Mouse (Mus musculus) megakaryocyte-erythroid progenitor cell, adult 5-6 weeks (primary cell): Measurements from ENCODE around the gene Dnah14. TPM values are rescaled to one million over a fixed set of nuclear protein-coding genes. Genes with fewer than 3 reads are reported as not detected.

Source experiments
- ATAC-seq: replicated peaks from 2 replicates; pipeline ENCODE4 v1.8.0; 2016; ENCODE audit warnings: mild to moderate bottlenecking, inconsistent platforms; ENCODE audit not compliant: severe bottlenecking, poor library complexity, low FRiP score, low TSS enrichment
- total RNA-seq, 2 experiments: library from RNA; stranded (forward) in 1 of 2; stranded (reverse) in 1 of 2; fragments of 200-1000, 215-1000 nt in 1 of 2; fragments of >200 nt in 1 of 2; fragmentation: Nextera tagmentation in 1 of 2; gene quantifications; 2 replicates each; pipeline ENCODE4 v1.2.3; 2014 to 2017

Dnah14 gene
- total RNA-seq (2014; fragmentation: Nextera tagmentation) = not detected in 2 replicates
- 0.84 and 4.8 TPM in 2 replicates for total RNA-seq (2017)

DNA sequence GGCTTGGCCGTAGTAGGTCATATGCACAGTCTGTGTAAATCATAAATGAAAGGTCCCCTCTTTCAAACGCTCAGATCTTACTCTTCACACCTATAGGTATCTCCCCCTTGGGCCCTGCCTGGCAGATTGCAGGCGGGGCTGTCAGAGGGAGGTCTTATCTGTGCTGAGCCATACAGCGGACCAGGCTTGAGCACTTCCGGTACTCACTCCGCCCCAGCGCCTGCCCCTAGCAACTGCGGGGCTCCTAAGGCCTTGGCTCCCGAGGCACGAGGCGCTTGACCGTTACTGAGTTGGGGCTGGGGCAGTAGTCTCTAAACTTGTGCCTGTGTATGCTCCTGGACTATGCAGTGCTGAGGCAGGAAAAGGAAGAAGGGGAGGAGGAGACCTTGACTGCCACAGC, at the start of gene Dnah14:
TSS of gene Dnah14 (plus strand) at position 238 of the 400 bp plus-strand sequence.
- no peak for ATAC-seq

DNA sequence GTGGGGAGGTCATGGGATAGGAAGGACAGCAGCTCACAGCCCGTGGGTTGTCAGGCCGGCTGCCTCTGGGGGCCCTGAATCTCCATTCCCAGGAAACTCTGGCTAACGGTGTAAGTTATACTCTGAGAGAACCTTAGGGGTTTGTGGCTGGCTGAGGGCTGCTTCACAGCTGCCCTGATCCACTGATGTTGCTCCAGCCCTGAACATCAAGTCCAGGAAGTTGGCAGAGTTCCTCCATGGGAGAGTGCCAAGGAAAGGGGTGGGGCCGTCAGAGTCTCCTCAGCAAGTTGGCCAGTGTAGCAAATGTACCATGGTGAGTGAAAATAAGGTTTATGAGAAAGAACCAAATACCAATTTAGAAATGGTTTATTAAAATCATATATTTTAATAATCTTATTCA, 47.0 kb upstream of the Dnah14 start:
- ATAC-seq = no peak

DNA sequence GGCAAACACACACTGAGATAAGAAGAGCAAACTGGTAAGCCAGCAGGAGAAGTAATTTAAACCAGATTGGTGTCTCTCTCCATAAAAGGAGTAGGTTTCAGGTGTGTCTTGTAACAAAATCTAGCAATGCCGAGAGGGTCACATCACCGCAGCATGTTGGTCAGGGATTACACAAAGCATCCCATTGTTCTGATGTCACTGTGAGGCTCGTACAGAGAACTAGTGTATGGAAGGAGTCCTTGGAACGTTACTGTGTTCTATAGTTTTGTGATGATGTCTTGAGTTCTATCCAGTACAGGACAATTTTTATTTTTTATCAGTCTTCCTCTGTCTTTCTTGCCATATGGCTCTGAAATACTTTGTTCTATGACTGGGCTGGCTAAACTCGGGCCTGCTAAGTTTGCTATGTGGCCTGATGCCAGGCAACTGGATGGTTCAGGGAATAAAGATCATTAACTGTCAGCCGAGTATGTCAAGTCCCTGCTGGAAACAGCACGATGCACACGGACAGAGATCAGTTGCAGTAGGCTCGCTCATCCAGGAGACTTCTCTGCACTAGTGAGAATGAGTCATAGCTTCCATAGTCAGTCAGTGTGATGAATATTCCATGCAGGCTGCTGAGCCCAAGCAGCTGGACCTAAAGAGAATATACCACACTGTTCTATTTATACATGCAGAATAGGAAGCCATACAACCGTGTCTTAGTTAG, 41.0 kb upstream of the Dnah14 start:
- ATAC-seq = no peak

DNA sequence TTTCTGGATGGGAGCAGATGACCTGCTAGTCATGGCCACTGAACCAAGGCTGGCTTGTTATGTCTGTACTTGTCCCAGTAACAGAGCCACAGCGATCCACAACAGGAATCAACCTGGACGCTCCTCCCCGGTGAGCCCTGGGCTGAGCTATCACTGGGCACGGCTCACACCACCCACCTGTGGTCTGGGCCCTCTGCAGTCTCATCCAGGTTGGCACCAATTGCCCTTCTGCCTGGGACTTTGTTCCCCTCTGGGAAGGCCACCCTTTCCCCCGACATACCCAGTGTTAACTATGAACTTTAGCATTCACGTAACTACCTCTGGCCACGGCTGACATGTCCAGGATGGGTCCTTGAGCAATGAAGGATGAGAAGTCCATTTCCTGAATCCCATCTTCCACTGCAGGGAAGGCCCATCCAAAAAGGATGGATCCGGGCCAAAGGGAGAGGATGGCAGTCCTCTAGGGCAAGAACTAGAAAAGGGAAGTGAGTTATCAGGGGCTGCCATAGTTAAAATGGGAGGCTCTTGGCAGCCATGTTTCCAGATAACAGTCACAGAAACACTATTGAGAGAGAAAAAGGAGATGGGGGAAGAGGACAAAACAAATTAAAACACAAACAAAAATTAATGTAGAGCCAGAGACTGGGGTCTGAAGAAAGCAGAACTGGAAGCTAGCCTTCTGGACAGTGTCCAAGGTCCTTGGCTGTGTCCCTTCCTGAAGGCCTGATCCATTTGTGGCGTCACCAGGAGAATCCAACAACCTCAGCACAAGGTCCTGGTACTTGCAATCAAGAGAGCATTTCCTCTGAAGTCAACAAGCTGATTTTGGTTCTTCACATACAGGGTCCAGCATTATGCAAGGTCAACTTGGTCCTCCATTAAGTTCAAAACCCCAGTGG, 38.5 kb upstream of the Dnah14 start:
- no peak for ATAC-seq

DNA sequence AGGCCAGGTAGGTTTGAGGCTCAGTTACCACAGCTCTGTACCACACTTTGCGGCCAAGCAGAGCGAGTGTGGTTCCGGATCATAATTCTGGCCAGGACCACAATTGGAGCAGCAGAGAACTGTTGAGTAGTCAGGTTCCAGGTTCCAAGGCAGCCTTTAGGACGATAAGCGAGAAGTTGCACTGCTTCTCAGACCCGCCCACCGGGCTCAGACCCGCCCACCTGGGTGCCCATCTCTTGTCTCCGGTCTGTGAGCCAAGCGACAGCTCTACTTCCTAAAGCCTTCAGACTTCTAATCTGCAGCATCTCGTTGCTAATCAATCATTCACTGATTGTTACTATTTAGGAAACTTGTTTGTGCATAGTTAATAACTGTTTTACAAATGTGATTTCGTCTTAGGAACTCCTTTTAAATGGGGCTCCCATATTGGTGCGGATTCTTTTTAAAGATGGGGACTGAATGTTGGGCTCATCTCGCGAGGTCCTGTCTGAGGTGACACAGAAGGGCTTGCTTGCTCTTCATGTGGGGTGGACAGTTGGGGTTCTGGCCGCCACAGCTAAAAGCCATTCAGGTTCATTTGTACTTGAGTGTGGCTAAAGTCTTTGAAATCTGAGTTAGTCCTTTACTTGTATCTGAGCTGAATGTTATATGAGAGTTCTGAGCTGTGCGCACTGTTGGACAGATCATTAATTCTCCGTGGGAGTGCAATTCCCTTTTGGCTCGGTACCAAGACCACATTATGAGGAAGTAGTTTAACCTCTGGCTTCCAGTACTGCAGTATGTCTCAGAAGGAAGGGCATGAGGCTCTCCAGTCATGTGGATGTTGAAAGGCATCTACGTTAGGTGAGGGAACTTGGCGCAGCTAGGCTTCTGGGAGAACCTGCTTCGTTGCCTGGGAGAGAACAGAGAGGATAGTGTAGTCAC, 36.3 kb upstream of the Dnah14 start:
- ATAC-seq = peak; percentile 60

DNA sequence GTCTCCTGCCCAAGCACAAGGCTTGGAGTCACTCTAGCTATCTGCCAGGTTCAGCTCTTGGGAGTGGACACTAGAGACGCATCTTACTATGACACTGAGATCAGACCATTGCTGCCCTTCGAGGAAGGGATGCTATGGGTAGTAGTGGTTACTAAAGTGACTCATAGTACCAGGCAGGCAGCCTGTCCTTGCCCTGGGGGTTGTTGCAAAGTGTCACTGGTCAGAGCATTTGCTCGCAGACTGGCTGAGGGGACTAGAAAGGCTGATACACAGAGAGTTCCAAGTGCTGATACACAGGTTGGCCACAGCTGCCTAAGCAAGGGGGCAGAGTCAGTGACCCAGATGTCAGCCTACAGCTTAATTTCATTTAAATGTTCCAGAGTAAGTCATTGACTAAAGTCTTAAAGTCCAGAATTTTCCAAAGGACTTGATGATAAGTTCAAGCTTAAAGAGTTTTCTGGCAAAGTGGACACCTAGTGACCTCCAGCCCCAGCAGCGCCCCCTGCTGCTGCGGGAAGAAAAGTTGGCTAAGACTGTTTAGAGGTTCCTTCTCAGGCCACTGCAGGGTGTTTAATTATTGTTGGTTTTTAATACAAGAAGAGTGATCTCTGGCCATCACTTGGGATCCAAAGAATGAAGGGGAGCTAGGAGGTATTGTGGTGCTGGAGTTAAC, 32.5 kb upstream of the Dnah14 start:
- no peak for ATAC-seq

DNA sequence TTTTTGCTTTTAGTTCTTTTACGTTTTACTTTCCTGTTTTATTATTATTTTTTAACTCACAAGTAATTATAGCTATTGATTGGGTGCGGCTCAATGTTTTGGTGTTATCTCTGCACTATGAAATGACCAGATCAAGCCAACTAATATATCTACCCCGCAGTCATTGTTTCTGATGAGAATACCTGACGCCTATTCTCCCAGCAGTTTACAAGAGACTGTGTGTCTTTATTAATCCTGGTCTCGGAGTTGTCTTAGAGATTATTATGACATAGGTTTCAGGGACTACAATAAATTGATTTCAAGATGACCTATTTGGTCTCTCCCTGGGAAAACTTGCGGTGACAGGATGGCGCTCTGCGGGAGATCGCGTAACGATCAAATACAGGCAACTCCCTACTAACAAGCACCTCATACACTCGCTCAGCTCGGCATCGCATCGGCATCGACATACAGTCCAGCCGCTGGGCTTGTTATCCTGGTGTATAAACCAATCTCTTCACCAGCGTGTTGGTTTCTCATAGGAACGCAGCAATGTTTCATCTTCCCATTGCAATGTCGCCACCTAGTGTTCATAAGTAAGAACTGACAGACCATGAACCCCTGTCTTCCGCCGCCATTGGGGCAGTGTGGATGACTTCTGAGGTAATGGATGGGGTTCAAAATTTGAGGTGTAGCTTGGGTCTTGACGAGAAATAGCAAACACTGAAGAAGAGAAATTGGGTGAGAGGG, 31.2 kb upstream of the Dnah14 start:
- peak; percentile 89 for ATAC-seq

DNA sequence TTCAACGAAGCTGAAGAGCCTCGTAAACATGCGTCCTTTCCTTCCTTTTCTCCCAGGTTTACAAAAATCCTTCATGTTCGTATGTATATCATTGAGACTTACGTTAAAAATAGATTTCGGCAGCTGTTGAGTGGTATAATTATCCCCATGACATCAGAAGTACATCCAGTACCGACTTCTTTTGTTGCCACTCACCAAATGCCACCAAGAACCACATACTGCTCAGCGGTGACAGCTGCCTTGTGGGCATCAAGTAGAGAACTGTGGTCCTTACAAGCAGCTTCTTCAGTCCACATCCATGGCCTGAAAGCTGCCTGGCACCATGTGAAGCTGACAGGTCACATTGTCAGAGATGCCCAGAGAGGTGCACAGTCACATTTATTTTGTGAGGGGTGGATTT, 26.4 kb upstream of the Dnah14 start:
- ATAC-seq = no peak

DNA sequence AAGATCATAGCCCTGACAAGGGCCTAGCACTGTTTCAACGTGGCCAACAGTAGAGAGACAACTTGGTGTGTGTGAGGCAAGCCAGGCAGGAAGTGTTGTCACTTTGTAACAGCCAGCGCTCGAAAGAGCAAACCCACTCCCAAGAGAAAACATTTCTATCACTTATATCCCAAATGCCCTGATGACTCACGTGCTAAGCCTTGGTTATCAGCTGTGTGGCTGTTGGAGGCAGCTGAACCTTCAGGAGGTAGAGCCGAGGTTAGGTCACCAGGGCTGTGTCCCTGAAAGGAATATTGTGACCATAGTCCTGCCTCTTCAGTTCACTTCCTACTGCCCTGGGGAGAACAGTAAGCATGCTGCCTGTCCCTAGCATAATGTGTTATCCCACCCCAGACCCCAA, 25.5 kb upstream of the Dnah14 start:
- ATAC-seq = no peak

DNA sequence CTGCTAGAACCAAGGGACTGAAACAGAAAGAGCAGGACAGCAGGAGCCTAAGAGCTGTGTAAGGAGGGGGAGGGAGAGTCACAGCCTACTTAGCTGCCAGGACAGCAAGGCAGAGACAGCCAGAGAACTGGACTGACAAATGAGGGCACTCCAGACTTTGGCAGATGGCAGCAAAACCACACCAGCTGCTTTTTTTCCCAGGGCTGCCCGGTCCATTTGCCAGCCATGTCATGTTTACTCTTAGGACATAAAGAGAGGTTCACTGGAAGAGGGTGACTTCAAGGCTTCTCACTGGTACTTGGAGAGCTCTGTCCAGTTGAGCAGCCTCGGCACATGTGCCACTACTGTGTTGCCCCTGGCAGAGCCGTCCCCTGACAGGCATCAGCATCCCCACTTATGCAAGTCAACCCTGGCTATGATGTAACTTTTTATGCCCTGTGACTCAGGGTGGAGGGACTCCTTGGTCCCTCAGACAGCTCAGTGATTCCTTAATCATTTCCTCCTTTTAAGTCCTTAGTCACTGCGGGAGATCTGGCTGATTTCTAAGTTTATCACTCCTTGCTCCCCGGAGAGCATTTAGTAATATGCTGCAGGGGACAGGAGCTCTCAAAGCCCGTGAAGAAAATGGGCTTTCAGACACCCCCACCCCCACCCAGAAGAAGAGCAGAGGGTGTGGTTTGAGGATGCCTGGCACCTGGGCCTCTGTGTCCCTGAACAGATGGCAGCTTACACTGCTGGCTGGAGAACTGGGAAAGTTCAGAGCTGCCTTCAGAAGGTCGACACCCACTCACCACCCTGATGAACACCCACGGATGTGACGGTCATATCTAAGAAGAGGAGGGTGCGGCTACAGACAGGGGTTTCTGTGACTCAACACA, 23.6 kb upstream of the Dnah14 start:
- ATAC-seq = 0 out of 2 replicates have a peak, but pooled peaks have one; percentile 33

DNA sequence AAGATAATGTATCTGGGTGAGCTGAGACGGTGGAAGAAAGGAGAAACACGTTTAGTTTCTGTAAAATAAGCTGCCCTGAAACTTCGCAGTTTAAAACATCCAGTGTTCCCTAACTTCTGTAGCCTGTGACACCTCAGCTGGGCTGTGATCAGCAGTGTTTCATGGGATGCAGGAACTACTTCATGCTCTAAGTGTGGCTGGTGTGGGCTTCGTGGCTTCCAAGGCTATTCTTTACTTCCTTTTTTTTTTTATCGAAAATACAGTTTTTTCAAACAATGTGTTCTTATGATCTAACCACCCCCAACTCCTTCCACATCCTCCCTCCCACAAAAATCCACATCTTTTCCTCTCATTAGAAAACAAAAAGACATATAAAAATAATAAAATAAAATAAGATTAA, 20.9 kb upstream of the Dnah14 start:
- ATAC-seq = no peak

DNA sequence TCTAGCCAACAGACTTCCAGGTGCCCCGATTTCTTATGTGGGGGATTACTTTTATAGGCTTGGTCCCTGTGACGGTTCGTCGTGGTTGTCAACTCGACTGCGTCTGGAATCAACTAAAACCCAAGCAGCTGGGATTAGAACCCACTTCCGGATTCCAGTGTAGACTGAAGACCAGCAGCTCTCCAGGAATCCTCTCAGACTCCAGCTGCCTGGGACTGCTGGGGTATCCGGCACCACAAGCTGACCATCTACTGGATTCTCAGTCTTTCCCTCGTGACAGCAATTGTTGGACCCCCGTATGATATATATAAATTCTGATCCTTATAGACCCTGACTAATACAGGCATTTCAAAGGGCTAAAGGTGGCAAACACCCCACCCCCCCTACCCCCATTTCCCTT, 16.7 kb upstream of the Dnah14 start:
- ATAC-seq = no peak

DNA sequence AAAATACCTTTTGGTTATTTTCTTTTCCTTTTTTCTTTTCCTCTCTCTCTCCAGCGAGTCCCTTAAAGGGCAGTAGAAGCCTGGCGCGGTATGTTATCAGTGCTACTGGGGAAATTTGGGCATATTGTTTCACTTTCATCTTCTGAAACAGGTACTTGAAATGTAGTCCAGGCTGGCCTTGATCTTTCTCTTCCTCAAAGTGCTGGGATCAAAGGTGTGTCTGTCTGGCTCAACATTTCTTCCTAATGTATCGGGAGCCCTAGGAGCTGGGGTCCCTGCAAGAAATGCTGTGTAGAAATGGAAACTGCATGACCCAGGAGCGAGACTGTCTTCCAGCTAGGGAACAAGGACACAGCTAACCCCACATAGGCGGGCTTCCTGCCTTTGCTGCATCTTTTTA, 16.0 kb upstream of the Dnah14 start:
- no peak for ATAC-seq

DNA sequence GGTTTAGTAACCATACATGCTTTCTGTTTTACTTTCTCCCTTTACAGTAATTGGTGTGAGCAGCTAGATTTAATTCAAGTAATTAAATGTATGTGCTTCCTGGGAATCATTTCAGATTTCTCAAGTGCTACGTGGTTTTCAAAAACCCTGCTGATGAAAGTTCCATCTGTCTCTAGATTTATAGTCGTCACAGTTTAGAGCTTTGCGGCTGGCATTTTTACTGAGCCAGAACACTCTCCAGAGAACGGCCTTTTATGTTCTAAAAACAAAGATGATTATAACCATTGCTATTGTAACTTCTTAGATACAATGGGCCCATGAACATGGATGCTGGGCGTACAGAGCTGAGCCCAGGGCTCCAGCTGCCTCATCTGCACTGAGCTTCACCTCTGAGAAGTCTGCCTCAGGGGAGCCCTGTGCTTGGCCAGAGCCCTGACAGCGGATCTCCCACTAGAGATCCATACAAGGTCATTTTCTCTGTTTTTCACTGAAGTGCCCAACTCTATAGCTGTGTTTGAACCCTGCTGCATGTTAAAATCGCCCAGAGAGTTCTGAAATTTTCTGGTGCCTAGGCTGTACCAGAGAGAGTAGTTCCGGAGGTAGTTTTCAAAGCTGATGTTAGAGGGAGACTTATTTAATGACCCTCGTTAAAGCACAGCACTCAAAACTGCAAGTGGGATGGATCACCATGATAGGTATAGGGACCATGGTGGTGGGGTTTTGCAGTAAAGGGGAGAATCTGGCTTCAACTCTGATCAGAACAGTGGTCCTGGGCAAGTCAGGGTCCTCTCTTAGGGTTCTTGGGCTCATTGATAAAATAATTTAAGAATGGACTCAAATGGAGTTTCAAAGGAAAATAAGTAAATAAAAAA, 15.2 kb upstream of the Dnah14 start:
- ATAC-seq = no peak

DNA sequence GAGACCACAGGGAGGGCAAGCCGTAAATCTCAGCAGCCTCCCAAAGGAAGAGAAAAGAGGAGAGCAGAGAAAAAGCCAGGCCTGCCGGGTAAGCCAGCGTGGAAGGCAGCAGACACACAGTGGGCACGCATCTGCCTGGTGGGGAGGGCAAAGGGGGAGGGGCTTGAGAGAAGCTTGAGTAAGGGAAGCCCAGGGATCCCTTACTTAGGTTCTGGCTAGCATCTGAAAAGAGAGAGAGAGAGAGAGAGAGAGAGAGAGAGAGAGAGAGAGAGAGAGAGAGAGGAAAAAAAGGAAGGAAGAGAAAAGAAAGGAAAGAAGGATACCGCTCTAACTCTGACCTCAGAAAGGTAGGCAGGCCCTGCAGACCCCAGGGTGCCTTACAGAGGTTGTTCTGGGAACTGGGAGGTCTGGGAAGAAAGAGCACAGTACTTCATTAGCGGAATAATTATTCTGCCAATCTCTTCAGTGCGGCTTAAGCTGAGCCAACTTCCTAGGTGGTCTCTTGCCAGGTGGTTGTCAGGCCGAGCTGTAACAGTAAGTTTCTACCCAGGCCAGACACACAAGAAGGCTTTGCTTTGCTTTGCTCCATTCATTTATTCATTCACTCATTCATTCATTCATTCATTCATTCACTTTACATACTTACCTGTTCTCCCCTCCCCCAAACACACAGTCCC, 14.5 kb upstream of the Dnah14 start:
- ATAC-seq = no peak

DNA sequence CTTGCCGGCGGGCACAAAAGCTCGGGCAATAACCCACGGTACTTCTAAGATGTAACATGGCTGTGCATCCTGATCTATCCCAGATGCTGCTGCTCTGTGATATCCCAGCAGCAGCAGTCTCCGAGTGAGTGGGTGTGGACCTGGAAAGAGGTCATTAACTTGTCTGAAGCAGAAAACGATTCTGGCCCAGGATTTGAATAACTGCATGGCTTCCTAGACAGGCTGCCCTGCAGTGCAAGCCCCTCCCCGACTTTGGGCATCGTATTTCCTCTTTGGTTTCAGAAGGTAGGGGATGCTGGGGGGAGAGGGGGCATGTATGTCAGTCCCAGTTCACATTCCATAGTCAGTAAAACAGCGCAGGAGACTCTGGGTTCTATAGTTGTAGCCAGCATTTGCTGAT, 6.9 kb upstream of the Dnah14 start:
- ATAC-seq = no peak
